Mouse (Mus musculus) naive thymus-derived CD4-positive, alpha-beta T cell, adult 2 months (primary cell): ENCODE measurements around the gene Rrp8.
"Not testable (repeated sequence)": the region's sequence is repeated elsewhere in the genome, so short reads cannot be mapped to it uniquely, and the experiment has no call there.

Source experiments
- DNase-seq: peaks from one replicate; pipeline ENCODE4 v3.0.0-alpha.2; 2011; ENCODE audit warnings: low read depth

Rrp8 gene

GRCm38 (mm10) chr7:105743926-105744590, 6.9 kb upstream of the Rrp8 start, which contains the start of gene Taf10:
Gene Taf10, minus strand, starts transcription at chr7:105744361.
- DNase-seq, result peak; percentile 95

- DNase-seq, result not testable (repeated sequence)
Observed at GRCm38 (mm10) chr7:105743246-105743925, 6.2 kb upstream of the Rrp8 start.

GRCm38 (mm10) chr7:105742539-105743215, 5.5 kb upstream of the Rrp8 start:
- not testable (repeated sequence) for DNase-seq

GRCm38 (mm10) chr7:105741978-105742377, 4.8 kb upstream of the Rrp8 start:
- no peak for DNase-seq

- no peak for DNase-seq
Observed at GRCm38 (mm10) chr7:105740851-105741250, 3.7 kb upstream of the Rrp8 start.

GRCm38 (mm10) chr7:105740089-105740795, 3.1 kb upstream of the Rrp8 start:
- no peak for DNase-seq

- DNase-seq, result no peak
Observed at GRCm38 (mm10) chr7:105738948-105739347, 1.8 kb upstream of the Rrp8 start.

- no peak for DNase-seq
Observed at GRCm38 (mm10) chr7:105738286-105738685, 1.1 kb upstream of the Rrp8 start.

GRCm38 (mm10) chr7:105737648-105738047, 463 bp upstream of the Rrp8 start:
- no peak for DNase-seq

- peak; percentile 87 for DNase-seq
Observed at GRCm38 (mm10) chr7:105736264-105736901, 802 bp downstream of the Rrp8 start, which contains the start of gene Ilk. Gene Ilk, plus strand, starts transcription at chr7:105736592.

- DNase-seq, result not testable (repeated sequence)
Observed at GRCm38 (mm10) chr7:105735464-105735863, 1.7 kb downstream of the Rrp8 start.

- DNase-seq, result no peak
Observed at GRCm38 (mm10) chr7:105734826-105735225, 2.4 kb downstream of the Rrp8 start.

- no peak for DNase-seq
Observed at GRCm38 (mm10) chr7:105733836-105734235, 3.3 kb downstream of the Rrp8 start.

- no peak for DNase-seq
Observed at GRCm38 (mm10) chr7:105728701-105729428, 8.3 kb downstream of the Rrp8 start.

GRCm38 (mm10) chr7:105726980-105727325, 10.2 kb downstream of the Rrp8 start:
- DNase-seq, result no peak

GRCm38 (mm10) chr7:105726144-105726979, 10.8 kb downstream of the Rrp8 start:
- peak; percentile 78 for DNase-seq

- no peak for DNase-seq
Observed at GRCm38 (mm10) chr7:105721916-105722315, 15.3 kb downstream of the Rrp8 start.

- no peak for DNase-seq
Observed at GRCm38 (mm10) chr7:105715366-105715765, 21.8 kb downstream of the Rrp8 start.

- no peak for DNase-seq
Observed at GRCm38 (mm10) chr7:105708733-105709132, 28.5 kb downstream of the Rrp8 start.

GRCm38 (mm10) chr7:105703816-105704215, 33.4 kb downstream of the Rrp8 start:
- no peak for DNase-seq
